Mouse (Mus musculus): ENCODE data around the gene Ddah2.
A peak's percentile ranks its signal among the peaks of the same experiment; 100 is the strongest.

DNA sequence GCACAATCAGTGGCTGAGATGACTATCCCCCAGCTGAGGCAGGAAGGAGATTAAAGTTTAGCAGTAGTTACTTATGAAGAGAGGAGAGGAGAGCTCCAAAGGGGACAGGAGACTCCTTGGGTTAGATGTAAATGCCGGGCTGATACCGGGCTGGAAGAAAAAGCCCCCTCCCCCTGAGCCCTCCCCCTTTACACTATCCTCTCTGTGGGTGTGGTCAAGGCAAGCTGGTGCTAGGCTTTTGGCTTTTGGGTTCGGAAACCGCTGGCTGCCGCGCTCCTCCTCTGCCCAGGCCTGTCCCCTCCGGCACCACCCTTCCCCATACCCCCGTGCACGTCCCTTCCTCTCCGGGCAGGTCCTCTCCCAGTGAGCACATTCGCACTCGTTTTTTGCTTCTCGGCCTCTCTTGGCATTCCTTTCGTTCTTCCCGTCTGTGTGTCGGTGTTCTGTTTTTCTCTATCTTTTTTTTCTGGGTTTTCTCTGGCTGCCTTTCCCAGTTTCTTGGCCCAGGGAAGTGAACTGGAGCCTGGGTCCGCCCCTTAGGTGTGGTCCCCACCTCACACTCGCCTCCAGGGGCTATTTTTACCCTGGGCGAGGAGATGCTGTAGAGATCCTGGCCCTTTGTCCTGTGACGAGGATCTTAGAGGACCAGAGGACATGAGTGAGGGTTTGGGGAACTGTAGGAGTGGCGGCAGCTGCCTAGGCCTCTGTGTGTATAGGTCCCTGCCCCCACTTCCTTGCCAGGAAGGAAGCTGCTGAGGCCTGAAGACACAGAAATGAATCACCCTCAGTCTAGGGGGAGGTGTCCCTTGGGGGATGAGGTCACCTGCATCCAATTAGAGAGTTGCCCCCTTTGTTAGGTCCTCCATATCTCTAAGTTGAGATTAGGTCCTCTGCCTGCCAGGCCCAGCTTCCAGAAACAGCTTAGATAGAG is 7.4 kb upstream of the Ddah2 start:
- TF ChIP-seq CTCF (IDR thresholded peaks at IDR 0.05; ENCODE audit: borderline replicate concordance, control insufficient read depth, extremely low read depth, insufficient read depth, low read length, poor library complexity) (no peak), POLR2A (IDR thresholded peaks at IDR 0.05; ENCODE audit: control insufficient read depth, extremely low read depth, insufficient read depth, low read length, poor library complexity) (peak; percentile 55; the same call in 1 of the 2 replicates)
